Mouse (Mus musculus): Measurements from ENCODE around the gene Erich2. TPM values are rescaled to one million over a fixed set of nuclear protein-coding genes. Genes with fewer than 3 reads are reported as not detected.
A peak's percentile ranks its signal among the peaks of the same experiment; 100 is the strongest.

Erich2 gene
- total RNA-seq, 2 experiments from 2014 or later: 0.27 to 0.38 TPM

- DNase-seq: no peak
These were observed 54.0 kb downstream of the Erich2 start for GRCm38 (mm10) chr2:70562611-70562980.

- DNase-seq: no peak
These were observed 54.5 kb downstream of the Erich2 start for GRCm38 (mm10) chr2:70562981-70563671.

GRCm38 (mm10) chr2:70563721-70564645, 55.4 kb downstream of the Erich2 start:
- DNase-seq: no peak

GRCm38 (mm10) chr2:70564646-70565315, 56.2 kb downstream of the Erich2 start:
- no peak for DNase-seq

GRCm38 (mm10) chr2:70565651-70566602, 57.3 kb downstream of the Erich2 start:
- no peak for DNase-seq

GRCm38 (mm10) chr2:70566603-70566981, 58.0 kb downstream of the Erich2 start:
- no peak for DNase-seq

GRCm38 (mm10) chr2:70567071-70567681, 58.6 kb downstream of the Erich2 start:
- DNase-seq: peak; percentile 70

GRCm38 (mm10) chr2:70567682-70568077, 59.1 kb downstream of the Erich2 start:
- DNase-seq: no peak

GRCm38 (mm10) chr2:70568198-70568941, 59.8 kb downstream of the Erich2 start:
- no peak for DNase-seq

GRCm38 (mm10) chr2:70571698-70572097, 63.1 kb downstream of the Erich2 start:
- DNase-seq: no peak

GRCm38 (mm10) chr2:70572251-70572650, 63.6 kb downstream of the Erich2 start:
- no peak for DNase-seq

GRCm38 (mm10) chr2:70573544-70574210, 65.1 kb downstream of the Erich2 start:
- DNase-seq: no peak

- DNase-seq: no peak
These were observed 79.6 kb downstream of the Erich2 start for GRCm38 (mm10) chr2:70588200-70588599.

Other genes starting within 250 kb of the Erich2 start
- gene Sp5, start 33.9 kb upstream of the Erich2 start, total RNA-seq (2021): under 1 TPM; 0.33 to 0.36 TPM
- under 1 TPM; 0.07 to 0.19 TPM for gene Gad1, start 44.3 kb downstream of the Erich2 start, total RNA-seq (2021)
- gene Gorasp2, start 152.8 kb downstream of the Erich2 start, total RNA-seq (2021): 100 to 1,000 TPM; 106 to 111 TPM
- 1 to 10 TPM in 1 of 2 experiments, under 1 TPM in 1; 0.63 to 1.1 TPM for gene Gm26558, start 153.3 kb downstream of the Erich2 start, total RNA-seq (2021)